Mouse (Mus musculus) left cerebral cortex, adult 8-10 months (tissue): ENCODE measurements around the gene Ctdspl2. TPM values are rescaled to one million over a fixed set of nuclear protein-coding genes. Genes with fewer than 3 reads are reported as not detected.
"Not testable (repeated sequence)": the region's sequence is repeated elsewhere in the genome, so short reads cannot be mapped to it uniquely, and the experiment has no call there.

Experiments
- DNase-seq, 2 experiments: peaks; one replicate each; pipeline ENCODE4 v3.0.0; 2022; ENCODE audit warnings: low spot score in 2 of 2
- total RNA-seq, 4 experiments: library from RNA; stranded (reverse); gene quantifications; 2 replicates each; pipeline ENCODE4 v1.2.4; 2022

The Ctdspl2 gene
- total RNA-seq = 10 to 100 TPM; 34.7 to 39.3 (median 35.7) TPM

- peak; percentile 89 to 93 for DNase-seq
These were observed at the start of gene Ctdspl2, which contains the start of gene Mageb3 for GRCm38 (mm10) chr2:121955765-121956223. Gene Ctdspl2, plus strand, starts transcription at chr2:121956001. Gene Mageb3, minus strand, starts transcription at chr2:121956092.

GRCm38 (mm10) chr2:121909975-121910374 lies 45.8 kb upstream of the Ctdspl2 start:
- DNase-seq = no peak

GRCm38 (mm10) chr2:121916047-121916970 lies 39.5 kb upstream of the Ctdspl2 start:
- DNase-seq = peak in 1 of 2 experiments; percentile 10

- not testable (repeated sequence) for DNase-seq
These were observed 18.2 kb upstream of the Ctdspl2 start for GRCm38 (mm10) chr2:121937624-121938023.

GRCm38 (mm10) chr2:121943364-121943763 lies 12.4 kb upstream of the Ctdspl2 start:
- no peak for DNase-seq

DNA sequence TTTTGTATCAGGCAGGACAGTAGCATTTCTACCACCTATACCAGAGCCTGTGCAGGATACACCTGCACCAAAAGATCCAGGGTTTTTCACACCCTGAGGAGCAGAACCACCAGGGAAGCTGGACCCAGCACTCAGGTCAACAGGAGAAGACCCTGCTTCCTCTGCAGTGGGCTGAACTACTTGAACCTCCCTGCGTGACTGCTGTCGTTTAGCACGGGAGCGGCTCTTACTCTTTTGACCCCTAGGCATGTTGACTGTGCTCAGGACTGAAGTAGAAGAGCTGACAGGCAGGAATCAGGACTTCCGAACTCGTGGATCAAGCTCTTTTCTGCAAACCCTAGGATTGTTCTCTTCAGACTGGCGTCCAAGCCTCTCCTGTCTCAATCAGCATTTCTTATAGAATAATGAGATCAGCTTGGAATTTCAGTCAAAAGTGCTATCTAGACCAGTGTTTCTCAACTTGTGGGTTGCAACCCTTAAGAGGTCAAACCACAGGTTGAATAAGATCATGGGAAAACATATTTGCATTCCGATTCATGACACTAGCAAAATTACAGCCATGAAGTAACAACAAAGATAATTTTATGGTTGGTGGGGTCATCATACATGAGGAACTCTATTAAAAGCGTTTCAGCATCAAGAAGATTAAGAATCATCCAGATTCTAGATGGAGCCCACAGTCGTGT lies 687 bp upstream of the Ctdspl2 start:
- no peak for DNase-seq

- peak; percentile 2 to 94 for DNase-seq
These were observed 620 bp downstream of the Ctdspl2 start for GRCm38 (mm10) chr2:121956224-121957018.

DNA sequence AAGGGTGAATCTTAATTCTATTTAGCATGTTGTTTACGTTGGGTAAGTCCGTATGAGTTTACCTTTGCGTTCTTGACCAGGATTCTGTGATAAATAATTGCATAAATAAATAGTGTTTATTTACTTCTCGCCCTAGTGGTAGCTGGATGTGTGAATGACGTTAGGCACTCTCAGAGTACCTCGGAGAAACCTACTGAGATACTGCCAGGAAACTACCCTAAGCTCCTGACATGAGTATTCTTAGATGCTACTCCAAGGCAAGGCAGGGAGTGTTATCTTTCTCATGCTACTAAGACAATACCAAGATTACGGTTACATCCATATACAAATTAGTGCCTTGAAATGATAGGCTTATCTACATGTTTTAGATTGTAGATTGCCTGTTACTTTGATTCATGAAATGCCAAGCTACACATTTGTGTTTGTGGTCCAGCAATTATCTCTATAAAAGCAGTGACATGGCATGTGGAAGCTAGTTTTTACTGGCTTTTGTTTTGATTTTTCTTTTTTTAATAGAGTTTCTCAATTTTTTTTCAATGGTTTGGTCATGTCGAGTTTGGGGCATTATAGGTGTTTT lies 1.5 kb downstream of the Ctdspl2 start:
- DNase-seq = no peak

DNA sequence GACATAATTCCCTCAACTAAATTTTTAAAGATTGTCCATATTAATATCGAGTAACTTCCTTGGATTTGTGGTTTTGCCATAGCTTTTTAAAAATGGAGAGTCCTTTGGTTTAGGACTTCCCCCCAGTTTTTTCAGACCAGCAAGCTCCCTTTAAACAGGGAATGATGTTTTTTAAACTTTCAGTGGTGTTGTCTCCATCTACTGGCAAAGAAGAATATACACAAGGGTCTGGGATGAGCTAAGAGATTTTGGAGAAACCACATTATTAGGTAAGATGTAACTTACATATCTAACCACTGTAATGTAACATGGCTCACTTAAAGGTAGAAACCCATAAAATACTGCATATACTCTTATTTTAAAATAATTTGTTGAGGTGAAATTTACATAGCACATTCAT lies 39.9 kb downstream of the Ctdspl2 start:
- DNase-seq = no peak

DNA sequence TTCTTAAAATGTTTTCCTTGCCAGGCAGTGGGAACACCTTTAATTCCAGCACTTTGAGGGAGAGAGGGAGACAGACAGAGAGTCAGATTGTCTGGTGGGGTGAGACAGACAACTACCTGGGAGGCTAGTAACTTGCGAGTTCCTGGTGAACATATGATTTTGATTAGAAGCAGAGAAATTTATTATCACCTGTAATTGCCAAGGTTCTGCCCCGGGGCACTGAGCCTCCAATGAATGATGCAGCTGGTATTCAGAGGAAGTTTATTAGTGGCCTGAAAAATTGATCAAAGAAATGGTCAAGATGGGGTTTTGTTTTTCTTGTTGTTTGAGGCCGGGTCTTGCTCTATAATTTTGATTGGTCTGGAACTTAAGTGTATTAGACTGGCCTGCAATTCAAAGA lies 53.0 kb downstream of the Ctdspl2 start:
- no peak for DNase-seq

DNA sequence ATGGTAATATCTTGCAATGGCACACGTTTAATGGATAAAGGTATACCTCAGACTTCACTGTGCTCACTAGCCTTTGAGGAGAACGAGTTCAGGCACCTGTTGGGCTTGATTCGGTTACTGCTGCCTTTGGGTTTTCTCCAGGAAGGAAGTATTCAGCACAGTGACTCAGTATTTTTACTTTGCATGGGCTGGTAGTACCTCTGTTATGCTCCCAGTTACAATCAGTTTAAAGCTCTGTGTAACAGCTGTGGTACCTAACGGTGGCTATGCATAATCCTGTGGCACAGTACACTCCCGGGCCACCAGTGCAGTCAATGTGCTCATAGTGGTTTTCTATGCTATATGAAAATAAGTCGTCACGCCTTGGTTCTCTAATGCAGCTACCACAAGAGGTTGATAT lies 55.6 kb downstream of the Ctdspl2 start:
- DNase-seq = no peak

DNA sequence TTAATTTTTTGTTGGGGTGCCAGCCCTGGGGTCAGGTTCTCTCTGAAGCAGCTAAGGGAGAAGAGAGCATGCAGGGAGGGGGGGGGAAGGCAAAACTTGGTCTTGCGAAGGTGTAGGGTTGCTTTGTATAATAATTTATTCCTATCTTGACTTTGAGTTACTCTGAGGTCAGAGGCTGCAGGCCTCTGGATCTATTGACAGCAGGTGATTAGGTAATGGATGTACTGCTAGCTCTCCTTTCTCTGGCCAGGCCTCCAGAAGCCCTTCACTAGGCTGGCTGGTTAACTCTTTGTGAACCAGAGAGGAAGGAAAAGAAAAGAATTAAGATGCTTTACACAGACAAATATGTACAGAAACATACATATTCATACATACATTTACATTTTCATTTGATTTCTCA lies 62.9 kb downstream of the Ctdspl2 start:
- DNase-seq = no peak

DNA sequence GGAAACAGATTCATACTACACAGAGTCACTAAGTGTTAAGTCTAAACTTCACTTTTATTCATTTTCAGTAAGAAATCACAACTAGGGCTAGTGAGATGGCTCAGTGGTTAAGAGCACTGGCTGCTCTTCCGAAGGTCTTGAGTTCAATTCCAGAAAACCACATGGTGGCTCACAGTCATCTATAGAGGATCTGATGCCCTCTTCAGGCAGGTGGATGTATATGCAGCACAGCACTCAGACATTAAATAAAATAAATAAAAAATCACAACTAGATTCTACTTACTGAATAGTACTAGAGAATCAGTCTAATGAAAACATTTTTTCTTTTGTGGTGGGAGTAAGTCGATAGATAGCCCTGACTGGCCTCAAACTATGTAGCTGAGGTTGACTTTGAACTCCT lies 66.5 kb downstream of the Ctdspl2 start:
- DNase-seq = no peak

DNA sequence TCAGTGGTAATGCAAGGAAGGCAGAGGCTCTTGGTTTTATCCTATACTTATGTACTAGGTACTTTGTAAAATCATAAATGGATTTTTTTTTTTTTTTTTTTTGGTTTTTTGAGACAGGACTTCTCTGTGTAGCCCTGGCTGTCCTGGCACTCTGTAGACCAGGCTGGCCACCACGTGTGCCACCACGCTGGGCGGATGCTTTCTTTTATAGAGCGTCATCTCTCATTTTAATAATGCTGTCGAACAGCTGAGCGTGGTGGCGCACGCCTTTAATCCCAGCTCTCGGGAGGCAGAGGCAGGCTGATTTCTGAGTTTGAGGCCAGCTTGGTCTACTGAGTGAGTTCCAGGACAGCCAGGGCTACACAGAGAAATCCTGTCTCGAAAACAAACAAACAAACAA lies 71.3 kb downstream of the Ctdspl2 start:
- DNase-seq = not testable (repeated sequence)

DNA sequence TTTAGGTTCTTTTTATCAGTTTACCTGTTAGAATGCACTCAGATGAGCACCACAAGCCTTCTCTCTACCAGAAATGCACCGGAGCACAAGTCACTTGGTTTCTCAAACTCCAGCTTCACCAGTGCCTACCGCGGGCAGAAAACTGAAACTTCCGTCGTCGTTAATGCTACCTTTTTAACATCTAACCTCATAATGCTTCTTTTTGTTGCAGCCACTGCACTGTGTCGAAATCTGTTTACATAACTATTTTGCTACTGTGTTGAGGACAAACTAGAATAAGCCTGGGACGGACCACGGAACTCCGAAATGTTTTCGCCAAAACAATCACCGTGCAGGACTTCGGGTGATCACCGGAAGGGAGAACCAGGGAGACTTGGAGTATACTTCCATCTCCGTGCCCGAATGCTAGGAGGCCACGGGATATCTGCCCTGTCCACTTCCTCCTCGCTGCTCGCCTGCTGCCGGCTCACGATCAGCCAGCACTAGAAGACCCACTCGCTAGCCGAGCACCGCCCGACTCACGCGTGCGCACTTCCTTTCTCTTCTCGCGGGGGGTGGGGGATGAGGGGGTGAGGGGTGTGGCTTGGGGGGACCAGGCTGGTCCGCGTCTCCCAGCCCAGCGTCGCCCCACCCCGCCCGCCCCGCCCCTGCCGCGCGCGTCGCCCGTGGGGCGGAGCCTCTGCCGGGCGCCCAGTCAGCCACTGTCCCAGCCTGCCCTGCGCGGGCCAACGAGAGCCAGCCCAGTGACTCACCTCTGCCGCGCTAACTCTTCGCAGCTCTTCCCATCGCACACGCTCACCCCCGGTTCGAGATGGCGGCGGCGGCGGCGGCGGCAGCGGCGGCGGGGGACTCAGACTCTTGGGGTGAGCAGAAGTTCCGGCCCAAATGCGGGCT lies 72.3 kb downstream of the Ctdspl2 start, which contains the start of gene Eif3j1:
Gene Eif3j1, plus strand, starts transcription at position 685 of the 894 bp plus-strand sequence.
- DNase-seq = peak; percentile 64 to 86

DNA sequence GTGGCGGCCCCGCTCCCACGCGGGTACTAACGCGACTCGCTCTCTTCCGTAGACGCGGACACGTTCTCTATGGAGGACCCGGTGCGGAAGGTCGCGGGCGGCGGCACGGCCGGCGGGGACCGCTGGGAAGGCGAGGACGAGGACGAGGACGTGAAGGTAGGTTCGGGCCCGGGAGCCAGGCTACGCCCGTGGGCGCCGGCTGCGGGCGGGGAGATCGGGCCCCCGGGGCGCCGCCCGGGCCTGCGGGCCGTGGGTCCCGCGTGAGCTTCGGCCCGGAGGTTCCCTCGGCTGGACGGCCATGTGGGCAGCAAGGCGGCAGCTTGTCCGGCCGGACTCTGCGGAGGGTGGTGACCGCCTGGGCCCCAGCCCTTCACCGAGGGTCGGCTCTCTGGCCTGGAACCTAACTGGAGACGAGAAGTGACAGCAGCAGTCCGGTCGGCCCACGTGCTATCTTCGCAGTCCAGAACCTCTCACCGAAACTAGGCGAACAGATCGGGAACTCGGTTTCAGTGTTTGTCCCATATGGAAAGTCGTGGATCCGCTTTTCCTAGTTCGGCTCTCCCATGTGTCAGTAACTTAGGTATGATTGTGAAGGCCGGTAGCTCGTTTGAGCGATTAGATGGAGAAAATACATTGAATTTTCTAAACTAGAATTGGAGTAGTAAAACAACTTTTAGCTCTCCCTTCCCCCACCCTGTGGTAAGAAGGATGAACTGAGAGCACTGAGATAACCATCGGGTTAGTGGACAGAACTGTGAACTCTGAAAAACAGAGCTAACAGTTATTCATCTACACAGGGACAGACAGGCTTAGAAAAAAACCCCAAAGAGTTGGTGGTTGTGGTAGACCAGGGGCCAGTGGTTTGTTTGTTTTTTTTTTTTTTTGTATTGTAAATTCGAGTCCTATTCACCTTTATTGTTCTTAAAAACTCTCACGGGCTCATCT lies 73.2 kb downstream of the Ctdspl2 start:
- no peak for DNase-seq

DNA sequence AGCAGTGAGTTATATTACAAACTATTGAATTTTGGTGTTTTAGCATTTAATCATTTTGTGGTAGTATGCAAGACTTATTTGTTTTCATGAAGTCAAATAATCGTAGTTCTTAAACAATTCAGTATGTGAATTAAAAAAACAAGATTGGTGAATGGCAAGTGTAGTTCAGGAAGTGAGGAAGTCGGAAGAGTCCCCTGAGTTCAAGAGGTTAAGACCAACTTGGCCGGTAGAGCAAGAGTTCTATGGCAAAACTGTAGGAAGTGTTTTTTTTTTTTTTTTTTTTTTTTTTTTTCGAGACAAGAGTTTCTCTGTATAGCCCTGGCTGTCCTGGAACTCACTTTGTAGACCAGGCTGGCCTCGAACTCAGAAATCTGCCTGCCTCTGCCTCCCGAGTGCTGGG lies 76.2 kb downstream of the Ctdspl2 start:
- no peak for DNase-seq

GRCm38 (mm10) chr2:122036064-122036463 lies 80.3 kb downstream of the Ctdspl2 start:
- DNase-seq = no peak

- DNase-seq = no peak
These were observed 88.1 kb downstream of the Ctdspl2 start for GRCm38 (mm10) chr2:122043926-122044325.
